Mouse (Mus musculus) embryo, embryonic 10 days (tissue): Measurements from ENCODE around the gene Krt73.

Experiments used
- DNase-seq: peaks from one replicate; pipeline ENCODE4 v3.0.0-alpha.2; 2015; ENCODE audit warnings: low spot score

Gene Krt73

GRCm38 (mm10) chr15:101802296-101802835 is at the start of gene Krt73:
Krt73 (minus strand) TSS chr15:101802346.
- no peak for DNase-seq

- DNase-seq: no peak
Observed at GRCm38 (mm10) chr15:101850694-101851093, 48.5 kb upstream of the Krt73 start, which contains the start of gene Krt1. Krt1 (minus strand) TSS chr15:101850794.

GRCm38 (mm10) chr15:101845971-101846403 is 43.8 kb upstream of the Krt73 start:
- DNase-seq: peak; percentile 56

GRCm38 (mm10) chr15:101843192-101843591 is 41.0 kb upstream of the Krt73 start:
- DNase-seq: no peak

- DNase-seq: no peak
Observed at GRCm38 (mm10) chr15:101834784-101835328, 32.7 kb upstream of the Krt73 start.

GRCm38 (mm10) chr15:101833131-101833530 is 31.0 kb upstream of the Krt73 start:
- no peak for DNase-seq

GRCm38 (mm10) chr15:101829441-101829840 is 27.3 kb upstream of the Krt73 start:
- no peak for DNase-seq

- no peak for DNase-seq
Observed at GRCm38 (mm10) chr15:101821786-101822185, 19.6 kb upstream of the Krt73 start.

GRCm38 (mm10) chr15:101817875-101818274 is 15.7 kb upstream of the Krt73 start, which contains the start of gene Krt2:
Krt2 (minus strand) TSS chr15:101818169.
- DNase-seq: no peak

- DNase-seq: no peak
Observed at GRCm38 (mm10) chr15:101803052-101803822, 1.1 kb upstream of the Krt73 start.

GRCm38 (mm10) chr15:101790867-101791266 is 11.3 kb downstream of the Krt73 start:
- DNase-seq: no peak

- DNase-seq: no peak
Observed at GRCm38 (mm10) chr15:101786360-101786759, 15.8 kb downstream of the Krt73 start, which contains the start of gene Krt72. Krt72 (minus strand) TSS chr15:101786460.

GRCm38 (mm10) chr15:101773420-101773819 is 28.7 kb downstream of the Krt73 start:
- DNase-seq: no peak

GRCm38 (mm10) chr15:101772711-101773081 is 29.4 kb downstream of the Krt73 start:
- peak; percentile 93 for DNase-seq

GRCm38 (mm10) chr15:101772080-101772710 is 30.0 kb downstream of the Krt73 start:
- peak; percentile 52 for DNase-seq

- DNase-seq: no peak
Observed at GRCm38 (mm10) chr15:101770226-101770625, 31.9 kb downstream of the Krt73 start.
